Mouse (Mus musculus) adrenal gland, postnatal 0 days (tissue): Measurements from ENCODE around the gene Orai2. TPM values are rescaled to one million over a fixed set of nuclear protein-coding genes. Genes with fewer than 3 reads are reported as not detected.

Experiments used
- microRNA-seq: library from miRNA; unstranded; fragments of <30 nt; microRNA quantifications from one replicate; pipeline ENCODE4, GENCODE M21; 2016; ENCODE audit warnings: borderline replicate concordance; ENCODE audit not compliant: insufficient number of aligned reads
- polyA plus RNA-seq: library from polyadenylated mRNA; unstranded; fragments of >200 nt; fragmentation: Nextera tagmentation; extraction: Ambion mirVana; gene quantifications from 2 replicates; pipeline ENCODE4 v1.2.1, GENCODE M21; 2015

The Orai2 gene
- 4.9 and 7.1 TPM in 2 replicates for polyA plus RNA-seq

GRCm38 (mm10) chr5:136170512-136171362 lies at the start of gene Orai2:
Gene Orai2 (minus strand): TSS chr5:136170713.

GRCm38 (mm10) chr5:136198474-136199391 lies 28.2 kb upstream of the Orai2 start, which contains the start of gene Prkrip1:
Gene Prkrip1 (minus strand): TSS chr5:136198963.

GRCm38 (mm10) chr5:136135571-136136291 lies 34.8 kb downstream of the Orai2 start, which contains the start of the genes Lrwd1 and Alkbh4:
Gene Lrwd1 (minus strand): TSS chr5:136136074.
Gene Alkbh4 (plus strand): TSS chr5:136136146.

GRCm38 (mm10) chr5:136115891-136116783 lies 54.4 kb downstream of the Orai2 start, which contains the start of gene Polr2j:
Gene Polr2j (plus strand): TSS chr5:136116631.

Small RNA genes within 50 kb of the gene (microRNA-seq; reads per million reads assigned to microRNA genes)
- not detected for gene Mir7035

Other genes starting within 250 kb of the Orai2 start
- gene Ywhag, start 236.1 kb downstream of the Orai2 start, polyA plus RNA-seq: 142 and 161 TPM in 2 replicates
- gene Ssc4d, start 196.2 kb downstream of the Orai2 start, polyA plus RNA-seq: 3.2 and 7.0 TPM in 2 replicates
- gene Zp3, start 190.6 kb downstream of the Orai2 start, polyA plus RNA-seq: 0.25 and 0.29 TPM in 2 replicates
- gene Dtx2, start 175.9 kb downstream of the Orai2 start, polyA plus RNA-seq: 13.9 and 15.5 TPM in 2 replicates
- 22.6 and 25.8 TPM in 2 replicates for gene Upk3b, start 132.2 kb downstream of the Orai2 start, polyA plus RNA-seq
- gene Upk3bl, start 116.2 kb downstream of the Orai2 start, polyA plus RNA-seq: 2.3 and 5.8 TPM in 2 replicates
- gene Rasa4, start 86.8 kb downstream of the Orai2 start, polyA plus RNA-seq: 9.4 and 10.9 TPM in 2 replicates
- gene Polr2j, start 54.1 kb downstream of the Orai2 start, polyA plus RNA-seq: 195 and 197 TPM in 2 replicates
- 13.1 and 14.6 TPM in 2 replicates for gene Lrwd1, start 34.6 kb downstream of the Orai2 start, polyA plus RNA-seq
- gene Alkbh4, start 34.6 kb downstream of the Orai2 start, polyA plus RNA-seq: 10.0 and 10.1 TPM in 2 replicates
- gene Prkrip1, start 28.2 kb upstream of the Orai2 start, polyA plus RNA-seq: 52.1 and 55.1 TPM in 2 replicates
- gene Sh2b2, start 75.8 kb upstream of the Orai2 start, polyA plus RNA-seq: 2.3 and 3.6 TPM in 2 replicates